Mouse (Mus musculus) liver, embryonic 16.5 days (tissue): ENCODE measurements around the gene Fam71e2. TPM values are rescaled to one million over a fixed set of nuclear protein-coding genes. Genes with fewer than 3 reads are reported as not detected.

Experiments used
- polyA plus RNA-seq: library from polyadenylated mRNA; unstranded; fragments of >200 nt; fragmentation: Nextera tagmentation; extraction: Ambion mirVana; gene quantifications from 2 replicates; pipeline ENCODE4 v1.2.1, GENCODE M21; 2015

Gene Fam71e2
- polyA plus RNA-seq, 1 experiment from 2014 or later = not detected

Other genes with a start within 250 kb of the Fam71e2 start
- 0.32 and 0.40 TPM in 2 replicates for gene Tnni3, start 247.1 kb downstream of the Fam71e2 start, polyA plus RNA-seq
- 0.16 and 0.19 TPM in 2 replicates for gene Dnaaf3, start 238.8 kb downstream of the Fam71e2 start, polyA plus RNA-seq
- 0.48 and 0.52 TPM in 2 replicates for gene Syt5, start 223.8 kb downstream of the Fam71e2 start, polyA plus RNA-seq
- gene Ptprh, start 167.3 kb downstream of the Fam71e2 start, polyA plus RNA-seq = 0.02 TPM in 1 of 2 replicates, not detected in the other
- gene Tmem86b, start 139.9 kb downstream of the Fam71e2 start, polyA plus RNA-seq = 38.2 and 39.0 TPM in 2 replicates
- gene Ppp6r1, start 112.3 kb downstream of the Fam71e2 start, polyA plus RNA-seq = 2.4 and 3.4 TPM in 2 replicates
- 46.8 and 49.1 TPM in 2 replicates for gene Hspbp1, start 86.2 kb downstream of the Fam71e2 start, polyA plus RNA-seq
- gene Brsk1, start 80.7 kb downstream of the Fam71e2 start, polyA plus RNA-seq = 0.14 TPM in 1 of 2 replicates, not detected in the other
- 0.33 and 0.36 TPM in 2 replicates for gene Tmem150b, start 46.1 kb downstream of the Fam71e2 start, polyA plus RNA-seq
- 41.3 and 47.4 TPM in 2 replicates for gene Kmt5c, start 31.2 kb downstream of the Fam71e2 start, polyA plus RNA-seq
- gene Cox6b2, start 18.2 kb downstream of the Fam71e2 start, polyA plus RNA-seq = 65.0 and 71.5 TPM in 2 replicates
- gene Il11, start 11.6 kb upstream of the Fam71e2 start, polyA plus RNA-seq = 0.12 TPM in 1 of 2 replicates, not detected in the other
- not detected in 2 replicates for gene Tmem190, start 11.6 kb upstream of the Fam71e2 start, polyA plus RNA-seq
- 8.4 and 8.9 TPM in 2 replicates for gene Tmem238, start 18.4 kb upstream of the Fam71e2 start, polyA plus RNA-seq
- 162 and 174 TPM in 2 replicates for gene Rpl28, start 21.6 kb upstream of the Fam71e2 start, polyA plus RNA-seq
- gene Ube2s, start 41.3 kb upstream of the Fam71e2 start, polyA plus RNA-seq = 261 and 272 TPM in 2 replicates
- not detected in 2 replicates for gene Shisa7, start 73.4 kb upstream of the Fam71e2 start, polyA plus RNA-seq
- 4.1 and 4.8 TPM in 2 replicates for gene Isoc2b, start 99.0 kb upstream of the Fam71e2 start, polyA plus RNA-seq
- gene Isoc2a, start 105.9 kb upstream of the Fam71e2 start, polyA plus RNA-seq = 0.49 and 0.89 TPM in 2 replicates
- not detected in 2 replicates for gene Gm36210, start 135.2 kb upstream of the Fam71e2 start, polyA plus RNA-seq
- 1.4 and 1.9 TPM in 2 replicates for gene Zfp628, start 143.9 kb upstream of the Fam71e2 start, polyA plus RNA-seq
- 0.25 and 0.37 TPM in 2 replicates for gene Nat14, start 150.7 kb upstream of the Fam71e2 start, polyA plus RNA-seq
- gene Ssc5d, start 154.5 kb upstream of the Fam71e2 start, polyA plus RNA-seq = 0.08 and 0.20 TPM in 2 replicates
- not detected in 2 replicates for gene Sbk2, start 193.1 kb upstream of the Fam71e2 start, polyA plus RNA-seq
- gene Sbk3, start 199.9 kb upstream of the Fam71e2 start, polyA plus RNA-seq = not detected in 2 replicates
- 3.6 and 4.5 TPM in 2 replicates for gene Zfp579, start 224.9 kb upstream of the Fam71e2 start, polyA plus RNA-seq
- 7.8 and 10.2 TPM in 2 replicates for gene Zfp524, start 243.1 kb upstream of the Fam71e2 start, polyA plus RNA-seq
- 10.4 and 12.5 TPM in 2 replicates for gene Fiz1, start 243.4 kb upstream of the Fam71e2 start, polyA plus RNA-seq
- 0.58 and 0.89 TPM in 2 replicates for gene Gm44973, start 244.2 kb upstream of the Fam71e2 start, polyA plus RNA-seq
- 1.1 and 1.2 TPM in 2 replicates for gene Zfp865, start 249.1 kb upstream of the Fam71e2 start, polyA plus RNA-seq
- 0.16 and 0.40 TPM in 2 replicates for gene Ccdc106, start 249.3 kb upstream of the Fam71e2 start, polyA plus RNA-seq